Mouse (Mus musculus) right cerebral cortex, postnatal 4 days (tissue): Measurements from ENCODE around the gene Cd163l1.

Experiments
- DNase-seq: peaks from one replicate; pipeline ENCODE4 v3.0.0-alpha.2; 2022

Gene Cd163l1

DNA sequence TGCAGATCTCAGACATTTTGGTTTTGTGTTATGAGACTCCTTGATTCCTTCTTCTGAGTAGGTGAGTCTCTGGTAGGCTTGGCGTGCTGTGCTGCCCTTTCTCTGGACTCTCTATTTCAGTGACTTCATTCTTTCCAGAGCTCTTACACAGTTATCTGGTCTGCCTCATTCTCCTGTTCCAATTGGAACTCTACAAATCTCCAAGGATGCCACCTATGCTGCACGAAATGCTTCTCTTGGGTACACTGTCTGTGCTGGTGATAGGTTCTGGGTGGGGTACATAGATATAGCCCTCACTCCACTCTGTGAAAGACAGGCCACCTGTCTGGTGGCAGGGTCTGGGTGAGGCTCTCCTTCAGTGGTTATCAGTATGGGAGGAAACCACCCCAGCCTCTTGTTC, at the start of gene Cd163l1:
Cd163l1 (plus strand) TSS at position 301 of the 400 bp plus-strand sequence.
- DNase-seq: no peak

DNA sequence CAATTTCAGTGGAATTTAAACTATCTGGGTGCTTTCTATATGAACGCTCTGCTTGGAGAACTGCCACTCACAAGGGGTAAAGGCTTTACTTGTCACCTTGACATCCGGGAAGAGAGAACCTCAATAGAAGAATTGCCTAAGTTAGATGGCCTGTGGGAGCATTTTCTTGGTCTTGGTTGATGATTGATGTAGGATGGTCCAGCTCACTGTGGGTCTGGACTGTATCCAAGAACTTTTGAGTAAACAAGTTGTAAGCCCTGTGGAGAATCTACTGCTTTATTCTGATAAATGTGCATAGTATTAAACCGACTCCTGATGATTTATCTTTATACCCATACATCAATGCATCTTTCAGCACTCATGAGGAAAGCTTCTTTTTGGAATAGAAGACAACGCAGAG, 48.7 kb upstream of the Cd163l1 start:
- no peak for DNase-seq

DNA sequence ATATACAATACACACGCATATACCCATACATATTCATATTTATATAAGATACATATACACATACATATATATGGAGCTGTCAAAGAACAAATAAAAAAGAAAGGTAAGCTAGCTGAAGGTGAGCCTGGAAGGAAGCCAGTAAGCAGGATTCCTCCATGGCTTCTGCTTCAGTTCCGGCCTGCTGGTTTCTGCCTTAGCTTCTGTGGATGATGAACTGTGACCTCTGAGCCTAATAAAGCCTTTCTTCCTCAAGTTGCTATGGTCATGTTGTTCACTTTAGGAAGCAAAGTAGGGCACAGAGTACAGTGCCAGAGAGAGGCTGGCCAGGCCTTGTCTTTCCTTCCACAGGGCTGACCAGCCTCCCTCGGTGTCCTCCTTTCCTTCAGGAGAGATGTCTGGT, 47.2 kb upstream of the Cd163l1 start:
- DNase-seq: no peak

DNA sequence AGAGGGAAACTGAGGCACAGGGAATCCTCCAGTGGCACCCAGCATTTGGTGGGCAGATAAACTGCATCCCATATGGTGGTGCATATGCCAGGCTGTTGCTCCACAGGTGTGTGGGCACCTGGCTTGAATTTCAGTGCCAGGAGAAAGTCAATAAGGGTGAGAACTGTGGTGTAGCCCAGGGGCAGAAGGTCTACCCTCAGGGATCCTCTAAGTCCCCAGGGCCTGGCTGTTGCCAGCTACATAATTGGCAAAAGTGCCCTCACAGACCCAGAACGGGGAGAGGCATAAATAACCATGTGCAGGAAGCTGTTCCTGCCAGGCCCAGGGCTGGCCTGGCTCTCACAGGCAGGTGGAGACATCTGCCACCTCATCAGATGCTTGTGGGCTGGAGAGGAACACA, 45.1 kb upstream of the Cd163l1 start, which contains the start of gene Olfr523:
Olfr523 (plus strand) TSS at position 282 of the 400 bp plus-strand sequence.
- no peak for DNase-seq

DNA sequence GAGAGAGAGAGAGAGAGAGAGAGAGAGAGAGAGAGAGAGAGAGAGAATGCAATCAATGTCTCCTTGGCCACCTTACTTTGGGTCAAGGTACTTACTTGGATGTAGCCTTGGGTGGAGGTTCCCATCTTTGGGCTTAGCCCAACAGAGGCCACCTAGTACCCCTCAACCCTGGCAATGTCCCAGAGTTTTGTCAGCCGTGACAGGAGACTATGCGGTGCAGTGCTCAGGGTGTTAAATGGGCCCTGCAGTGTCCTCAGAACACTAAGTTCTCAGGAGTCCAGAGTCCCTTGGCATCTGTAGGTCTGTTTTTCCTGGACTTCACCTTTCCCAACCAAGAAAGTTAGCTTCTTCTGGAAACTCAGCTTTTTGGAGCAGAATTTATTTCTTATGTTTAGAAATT, 38.9 kb upstream of the Cd163l1 start:
- no peak for DNase-seq

DNA sequence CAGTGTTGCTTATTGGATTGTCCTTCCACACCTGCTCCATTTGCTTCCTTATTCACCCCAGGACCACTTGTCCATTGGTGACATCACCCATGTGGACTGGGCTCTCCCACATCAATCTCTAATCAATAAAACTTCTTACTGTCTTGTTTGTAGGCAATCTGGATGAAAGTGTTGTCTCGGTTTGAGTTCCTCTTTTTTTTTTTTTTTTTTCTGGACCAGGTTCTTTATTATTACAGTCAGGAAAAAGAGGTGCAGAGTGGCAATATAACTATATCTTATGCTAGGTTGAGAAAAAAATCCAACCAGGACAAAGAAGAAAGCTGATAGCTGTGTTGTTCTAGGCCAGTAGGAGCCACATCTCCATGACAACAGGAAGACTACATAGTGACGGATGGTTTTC, 37.4 kb upstream of the Cd163l1 start:
- no peak for DNase-seq

DNA sequence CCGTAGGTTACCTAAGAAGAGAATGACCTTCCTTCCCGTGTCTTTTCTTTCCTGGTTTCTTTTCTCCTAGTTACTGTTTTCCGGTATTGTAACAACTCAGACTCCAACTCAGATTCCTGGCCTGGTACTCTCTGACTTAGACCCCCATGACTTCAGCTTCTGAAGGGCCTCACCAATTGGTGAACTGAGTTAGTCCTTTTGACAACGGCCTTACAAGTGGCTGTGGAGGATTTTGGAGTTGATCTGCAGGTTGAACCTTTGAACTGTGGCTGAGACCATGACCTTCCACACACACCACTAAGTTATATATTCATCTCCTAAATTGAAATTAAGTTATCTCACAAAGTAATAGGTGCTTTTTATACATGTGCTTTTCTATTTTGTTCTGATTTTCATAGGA, 33.9 kb upstream of the Cd163l1 start:
- DNase-seq: no peak

DNA sequence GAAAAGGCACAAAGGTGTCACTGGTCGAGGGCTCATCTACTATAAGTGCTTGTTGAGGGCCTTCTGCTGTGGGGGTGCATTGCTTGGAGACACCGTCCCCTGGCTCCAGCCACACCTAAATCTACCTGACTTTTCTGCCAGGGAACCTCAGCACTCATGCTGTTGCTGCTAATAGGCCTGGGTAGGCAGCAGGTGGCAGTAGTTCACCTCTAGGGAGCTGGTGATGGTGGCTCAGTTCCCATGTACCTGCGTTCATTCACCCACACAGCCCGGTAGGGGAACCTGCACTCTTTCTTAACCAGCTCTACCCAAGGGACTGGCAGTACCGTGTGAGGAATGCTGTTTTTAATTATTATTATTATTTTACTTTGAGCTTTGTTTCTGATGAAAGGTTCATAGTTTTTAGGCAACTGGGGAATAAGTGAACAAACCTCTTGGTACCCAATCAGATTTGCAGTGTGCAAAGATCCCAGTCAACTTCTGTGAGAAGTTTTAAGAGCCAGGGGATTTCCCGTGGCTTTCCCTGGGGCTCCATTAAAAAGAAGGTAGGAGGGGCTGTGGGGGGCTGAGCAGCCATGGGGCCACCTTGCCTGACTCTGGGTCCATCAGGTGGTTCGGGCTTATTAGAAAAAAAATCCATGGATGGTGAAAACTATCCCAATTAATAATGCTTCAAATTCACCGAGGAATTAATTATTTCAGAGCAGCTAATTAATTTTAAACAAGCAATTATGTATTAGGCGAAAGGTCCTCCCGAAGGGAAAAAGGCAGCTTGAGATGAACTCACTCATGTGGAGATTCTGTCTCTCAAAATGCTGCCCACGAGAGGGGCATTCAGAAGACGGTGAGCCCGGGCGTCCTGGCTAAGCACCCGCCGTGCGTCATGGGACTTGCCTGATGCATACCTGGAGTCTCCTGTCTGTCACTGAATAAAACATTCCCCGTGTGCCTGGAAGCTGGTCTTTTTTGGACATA, 31.1 kb upstream of the Cd163l1 start:
- no peak for DNase-seq

DNA sequence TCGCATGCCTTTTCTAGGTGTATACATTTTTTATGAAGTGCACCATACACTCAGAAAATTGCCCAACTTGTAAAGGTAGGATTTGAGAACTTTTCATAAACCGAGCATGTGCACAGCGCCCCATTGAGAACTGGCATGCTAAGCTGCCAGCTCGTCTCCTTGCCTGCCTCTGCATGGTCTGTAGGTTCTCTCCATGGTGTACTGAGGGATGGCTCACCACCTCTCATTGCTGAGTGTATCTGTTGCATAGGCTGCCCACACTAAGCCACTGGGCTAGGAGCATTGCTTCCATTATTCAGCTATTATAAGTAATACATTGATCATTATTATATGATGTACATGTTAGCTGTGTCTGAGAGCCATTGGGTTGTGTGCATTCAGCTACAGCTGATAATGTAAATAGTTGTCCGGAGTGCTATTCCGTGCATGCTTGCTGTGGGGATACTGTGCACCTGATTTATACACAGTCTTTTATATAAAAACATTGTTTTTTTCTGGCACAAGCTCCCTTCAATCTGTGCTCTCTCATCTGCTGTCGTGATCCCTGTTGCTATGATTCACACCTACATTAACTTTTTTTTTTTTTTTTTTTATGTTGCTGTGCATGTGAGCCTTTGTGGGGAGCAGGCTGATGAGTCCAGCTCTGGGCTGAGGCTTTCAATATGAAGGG, 30.2 kb upstream of the Cd163l1 start:
- no peak for DNase-seq

DNA sequence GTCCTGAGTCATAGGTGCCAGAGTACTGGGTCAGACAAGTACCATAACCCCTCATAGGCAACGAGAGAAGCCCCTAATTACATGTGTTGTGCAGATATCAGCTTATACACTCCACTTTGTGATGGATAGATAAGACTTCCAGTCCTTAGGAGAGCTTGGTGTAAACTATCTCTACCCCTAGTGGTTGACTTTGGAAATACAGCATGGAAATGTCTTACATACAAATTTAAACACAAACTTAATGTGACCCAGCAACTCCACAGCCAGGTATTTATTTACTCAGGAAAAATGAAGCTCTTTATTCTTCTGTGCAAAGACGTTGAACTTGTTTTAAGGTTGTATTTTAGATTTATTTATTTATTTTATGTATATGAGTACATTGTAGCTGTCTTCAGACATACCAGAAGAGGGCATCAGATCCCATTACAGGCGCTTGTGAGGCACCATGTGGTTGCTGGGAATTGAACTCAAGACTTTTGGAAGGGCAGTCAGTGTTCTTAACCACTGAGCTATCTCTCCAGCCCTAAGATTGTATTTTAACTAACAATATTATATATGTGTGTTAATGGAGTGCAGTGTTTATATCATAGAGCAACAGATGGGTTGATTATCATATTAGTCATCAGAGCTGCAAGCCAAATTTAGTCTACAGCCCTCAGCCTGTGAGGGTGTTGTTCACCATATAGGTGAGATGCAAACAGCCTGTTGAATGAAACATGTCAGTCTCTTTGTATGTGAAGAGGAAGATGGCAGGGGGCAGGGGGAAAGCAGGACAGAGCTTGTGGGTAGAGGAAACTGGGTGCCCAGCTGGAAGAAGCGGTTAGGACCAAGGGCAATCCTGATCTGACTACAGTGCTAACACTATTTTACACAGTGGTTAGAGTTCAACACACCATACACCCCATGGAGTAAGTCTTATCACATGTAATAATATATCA, 29.4 kb upstream of the Cd163l1 start:
- no peak for DNase-seq

DNA sequence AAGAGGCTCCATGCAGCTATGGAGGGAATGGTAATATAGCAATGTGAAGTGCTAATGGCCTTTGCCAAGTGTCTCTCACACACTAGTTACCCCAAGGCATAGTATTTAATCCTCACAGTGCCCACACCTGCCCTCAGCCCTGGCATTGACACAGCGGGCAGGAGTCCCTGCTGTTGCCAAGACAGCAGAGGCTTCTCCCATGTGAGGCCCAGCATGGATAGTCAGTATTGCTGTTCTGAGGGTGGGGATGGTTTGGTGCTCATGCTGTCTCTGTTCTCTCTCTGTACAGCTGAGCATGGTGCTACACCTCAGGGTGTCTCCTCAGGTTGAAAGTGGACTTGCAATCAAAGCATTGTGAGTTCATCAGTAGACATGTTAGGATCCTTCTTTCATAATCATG, 27.6 kb upstream of the Cd163l1 start:
- no peak for DNase-seq

DNA sequence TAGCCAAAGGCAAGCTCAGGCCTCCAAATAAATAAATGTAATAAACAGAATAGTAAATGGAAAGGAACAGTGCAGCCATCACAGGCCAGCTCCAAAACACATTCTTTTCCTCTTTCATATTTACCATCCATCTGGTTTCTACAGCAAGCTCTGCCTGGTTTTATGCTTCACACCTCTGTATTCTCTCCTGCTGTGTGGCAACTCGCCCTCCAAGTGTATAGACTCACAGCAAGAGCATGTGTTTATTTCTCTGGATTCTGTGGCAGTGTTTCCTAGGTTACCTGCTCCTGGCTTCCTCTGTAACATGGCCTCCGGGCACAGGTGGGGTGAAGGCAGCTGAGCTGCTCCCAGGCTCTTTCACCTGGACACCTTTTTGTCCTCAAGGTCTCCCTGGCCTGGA, 25.6 kb upstream of the Cd163l1 start:
- DNase-seq: no peak

DNA sequence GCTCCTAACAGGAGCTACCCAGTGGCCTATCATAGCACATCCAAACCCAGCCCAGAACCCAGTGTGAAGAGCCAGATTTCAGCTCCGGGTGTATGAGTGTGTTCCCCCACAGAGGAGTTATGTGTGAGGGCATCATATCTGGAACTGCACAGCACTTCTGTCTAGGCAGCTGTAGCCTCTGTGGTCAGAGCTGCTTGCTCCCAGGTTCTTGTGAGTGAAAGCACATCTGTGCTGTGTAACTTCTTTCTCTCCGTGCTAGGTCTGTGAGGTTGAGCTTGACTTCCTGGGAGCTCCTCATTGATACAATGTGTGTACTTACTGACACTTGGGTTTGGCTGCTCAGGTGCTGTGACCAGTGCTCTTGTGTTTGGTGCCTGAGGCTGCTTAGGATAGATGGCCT, 25.2 kb upstream of the Cd163l1 start:
- no peak for DNase-seq

DNA sequence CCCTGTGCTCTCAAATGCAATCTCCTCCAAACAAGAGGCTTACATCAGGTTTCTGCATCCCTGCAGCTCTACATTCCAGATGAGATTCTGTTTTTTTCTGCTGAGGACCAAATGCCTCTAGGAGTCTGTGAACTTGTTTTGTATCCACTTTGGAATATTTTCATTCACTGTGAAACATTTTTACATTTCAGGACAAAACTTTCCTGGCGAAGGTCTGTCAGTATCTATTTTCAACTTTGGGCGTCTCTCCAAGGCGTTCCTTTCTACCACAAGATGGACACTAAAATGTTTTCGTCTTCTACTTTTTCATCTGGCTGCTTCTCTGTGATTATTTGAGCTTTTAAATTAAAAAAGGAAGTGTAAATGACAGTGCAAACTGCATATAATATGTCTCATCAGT, 24.0 kb upstream of the Cd163l1 start:
- DNase-seq: no peak

DNA sequence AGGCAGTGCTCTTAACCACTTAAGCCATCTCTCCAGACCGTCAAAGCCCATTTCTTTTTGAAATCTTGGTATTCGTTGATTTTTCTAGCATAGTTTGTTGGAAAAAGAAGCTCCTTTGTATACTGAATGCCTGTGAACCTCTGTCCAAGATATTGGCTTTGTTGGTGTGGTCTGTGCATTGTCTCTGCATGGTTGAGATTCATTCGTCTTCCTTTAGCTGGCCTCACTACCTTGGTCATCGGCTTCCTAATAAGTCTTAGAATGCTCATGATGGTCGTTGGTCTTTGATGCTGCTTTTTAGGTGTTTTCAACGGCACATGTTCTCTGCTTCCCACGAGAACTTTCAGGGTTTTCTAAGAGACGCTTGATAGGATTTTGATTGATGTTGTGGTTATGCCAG, 22.1 kb upstream of the Cd163l1 start:
- no peak for DNase-seq

DNA sequence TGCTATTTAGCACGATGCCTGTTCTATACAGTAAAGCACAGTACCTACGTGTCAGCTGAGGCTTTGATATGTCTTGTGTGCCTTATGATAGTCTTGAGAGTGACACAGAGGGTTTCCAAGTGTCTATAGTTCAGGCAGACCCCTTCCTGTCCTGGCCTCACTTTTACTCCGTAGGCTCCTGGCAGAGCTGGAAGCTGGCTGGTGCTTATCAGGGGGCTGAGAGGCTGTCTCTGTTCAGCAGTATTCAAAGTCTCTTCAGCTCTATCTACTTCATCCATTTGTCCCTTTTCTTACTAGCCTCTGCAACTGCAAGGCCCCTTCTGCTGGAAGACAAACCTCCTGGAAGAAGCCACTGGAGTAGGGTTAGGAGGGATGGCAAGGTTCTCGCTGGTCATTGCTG, 17.0 kb upstream of the Cd163l1 start:
- DNase-seq: no peak

DNA sequence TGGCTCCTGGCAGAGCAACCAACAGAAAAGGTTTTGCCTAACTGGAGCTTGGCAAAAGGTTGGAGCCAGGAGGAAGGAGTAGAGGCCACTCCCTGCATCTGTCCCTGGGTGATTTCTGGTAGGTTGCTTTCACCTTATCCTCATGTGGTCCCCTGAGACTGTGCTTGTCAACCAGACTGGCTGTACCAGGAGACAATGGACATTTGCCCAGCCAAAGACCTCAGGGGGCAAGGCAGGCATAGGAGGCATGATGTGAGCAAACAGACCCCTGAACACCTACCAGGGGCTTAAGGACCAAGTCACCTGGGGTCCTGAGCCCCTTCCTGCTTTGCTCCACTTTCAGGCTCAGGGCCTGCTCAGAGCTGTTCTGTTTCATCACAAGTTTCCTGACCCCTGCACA, 12.2 kb upstream of the Cd163l1 start, which contains the start of gene Olfr524:
Olfr524 (minus strand) TSS at position 101 of the 400 bp plus-strand sequence.
- no peak for DNase-seq

DNA sequence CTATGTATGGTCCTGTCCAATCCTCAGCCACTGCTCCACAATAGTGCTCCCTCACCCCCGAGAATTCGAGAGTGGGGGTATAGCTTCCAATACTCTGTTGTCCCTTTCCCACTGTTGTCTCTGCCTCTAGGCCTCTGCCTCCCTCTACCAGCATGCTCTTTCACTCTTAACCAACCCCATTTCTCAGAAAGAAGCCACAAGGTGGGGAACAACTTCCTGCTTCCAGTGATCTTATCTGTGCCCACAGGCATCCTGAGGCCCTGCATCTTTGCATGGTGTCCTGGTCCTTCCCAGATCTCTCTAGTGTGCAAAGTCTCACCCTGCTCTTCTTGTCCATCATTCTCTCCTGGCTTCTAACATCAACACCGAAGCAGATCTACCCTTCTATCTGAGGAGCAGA, 11.2 kb upstream of the Cd163l1 start:
- no peak for DNase-seq

DNA sequence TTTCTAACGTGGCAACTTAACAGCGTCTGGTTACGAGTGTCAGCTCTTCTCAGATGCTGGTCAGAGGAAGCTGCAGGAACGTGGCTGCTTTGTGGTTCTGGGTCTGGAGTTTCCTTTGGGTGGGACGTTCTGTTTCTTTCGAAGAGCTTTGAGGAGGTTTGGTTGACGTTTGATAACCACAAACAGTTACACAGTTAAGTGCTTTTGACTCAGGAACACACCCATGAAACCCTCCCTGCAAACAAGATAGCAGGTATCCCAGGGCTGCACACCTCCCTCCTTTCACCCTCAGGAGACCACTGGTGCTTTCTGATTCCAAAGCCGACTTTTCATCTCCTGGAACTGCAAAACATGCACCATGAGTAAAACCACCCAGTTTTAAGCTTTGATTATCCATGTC, 9.9 kb upstream of the Cd163l1 start:
- no peak for DNase-seq

DNA sequence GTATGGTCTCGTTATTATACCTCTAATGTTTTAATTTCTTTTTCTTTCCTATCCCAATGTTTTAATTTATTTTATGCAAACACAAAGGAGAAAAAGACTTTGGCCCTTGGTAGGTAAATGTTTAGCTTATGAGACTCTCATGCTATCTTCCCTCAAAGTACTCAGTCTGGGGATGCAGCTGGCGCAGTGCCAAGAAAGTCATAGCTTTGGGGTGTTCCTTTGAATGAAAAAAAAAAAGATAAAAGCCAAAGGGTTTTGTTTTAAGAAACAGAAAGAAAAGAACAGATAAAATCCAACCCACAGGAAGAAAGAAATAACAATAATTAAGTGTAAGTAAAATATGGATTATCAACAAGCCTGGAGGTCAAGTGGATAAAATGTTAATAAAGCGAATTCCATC, 9.4 kb upstream of the Cd163l1 start:
- no peak for DNase-seq

DNA sequence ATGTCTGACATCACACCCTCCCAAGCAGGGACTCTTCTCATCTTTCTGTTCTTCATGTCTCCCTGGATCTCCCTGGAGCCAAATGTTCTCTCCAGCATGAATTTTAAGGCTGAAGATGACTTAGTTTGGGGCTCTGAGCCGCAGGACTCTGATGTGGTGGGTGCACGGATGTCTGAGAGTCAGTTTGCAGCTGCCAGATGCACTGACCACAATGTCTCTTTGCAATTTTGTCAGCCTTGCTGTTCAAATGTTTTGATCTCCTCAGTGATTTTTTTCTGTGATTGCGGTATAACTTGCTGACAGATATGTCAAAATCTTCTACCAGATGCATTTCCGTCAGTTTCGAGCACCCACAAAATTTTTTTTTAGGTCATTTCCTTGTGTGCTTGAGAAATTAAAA, 4.2 kb upstream of the Cd163l1 start:
- DNase-seq: no peak

DNA sequence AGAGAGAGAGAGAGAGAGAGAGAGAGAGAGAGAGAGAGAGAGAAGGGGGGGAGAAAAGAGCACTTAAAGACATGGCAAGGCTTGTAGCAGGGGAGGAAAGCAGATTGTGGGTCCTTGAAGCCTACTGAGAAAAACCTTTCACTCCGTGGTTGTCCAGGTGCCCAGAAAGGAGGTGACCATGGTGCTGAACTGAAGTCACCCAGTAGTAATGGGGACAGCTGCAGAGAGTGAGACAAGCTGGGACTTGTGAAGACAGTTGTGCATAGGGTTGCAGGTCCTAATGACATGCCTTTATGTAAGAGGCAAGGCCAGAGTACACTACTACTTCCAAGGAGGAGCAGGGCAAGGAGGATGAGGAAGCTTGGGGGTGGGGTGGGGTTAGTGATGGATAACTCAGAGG, 1.2 kb downstream of the Cd163l1 start:
- no peak for DNase-seq

DNA sequence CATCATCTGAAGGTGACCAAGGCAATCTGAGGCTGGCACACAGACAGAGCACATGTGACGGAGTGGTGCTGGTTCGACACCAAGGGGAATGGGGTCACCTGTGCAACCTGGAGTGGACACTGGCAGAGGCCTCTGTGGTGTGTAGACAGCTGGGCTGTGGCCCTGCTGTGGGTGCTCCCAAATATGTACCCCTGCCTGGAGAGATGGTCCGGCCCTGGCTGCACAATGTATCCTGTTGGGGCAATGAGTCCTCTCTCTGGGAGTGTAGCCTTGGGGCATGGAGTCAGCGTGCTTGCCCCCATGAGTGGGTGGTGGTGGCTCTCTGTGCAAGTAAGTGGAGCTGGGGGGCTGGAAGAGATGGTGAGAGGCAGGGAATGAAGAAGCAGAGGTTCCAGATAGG, 2.3 kb downstream of the Cd163l1 start:
- DNase-seq: no peak
